Mouse (Mus musculus): ENCODE data around the gene Bckdha. TPM values are rescaled to one million over a fixed set of nuclear protein-coding genes. Genes with fewer than 3 reads are reported as not detected.

Gene Bckdha
- polyA plus RNA-seq, 1 experiment = 81.4 TPM

- DNase-seq (ENCODE audit: low read depth in 1 of 2, low spot score in 2 of 2) = no peak
- Histone ChIP-seq H3K4me3 (ENCODE audit: extremely low read depth, insufficient read depth, insufficient read length) (no peak overlapping the region), H3K36me3 (ENCODE audit: control insufficient read depth, insufficient read depth, low read length) (peaks cover 49% of the 10 kb centered on the region), H3K4me1 (ENCODE audit: control insufficient read depth, insufficient read depth, insufficient read length) (peaks cover 18% of the 10 kb centered on the region; the same call in 1 of the 2 replicates), H3K27ac (ENCODE audit: insufficient read depth, low read length) (no peak overlapping the region), H3K27me3 (ENCODE audit: control insufficient read depth, insufficient read depth, low read length) (no peaks in the 10 kb centered on the region)
- TF ChIP-seq CTCF (IDR thresholded peaks at IDR 0.05; ENCODE audit: extremely low read depth, insufficient read depth, insufficient read length, insufficient replicate concordance) = no peak
- no peak for TF ChIP-seq POLR2A (IDR thresholded peaks at IDR 0.05; ENCODE audit: low read depth, low read length)
- WGBS = 93% methylated on average over 2 of the region's 2 CpGs
Measured at GRCm38 (mm10) chr7:25702350-25702749, 43.6 kb upstream of the Bckdha start.

GRCm38 (mm10) chr7:25700732-25701131 lies 42.0 kb upstream of the Bckdha start:
- Histone ChIP-seq H3K27ac (ENCODE audit: insufficient read depth, low read length) (no peak overlapping the region), H3K4me3 (ENCODE audit: extremely low read depth, insufficient read depth, insufficient read length) (no peak overlapping the region), H3K27me3 (ENCODE audit: control insufficient read depth, insufficient read depth, low read length) (no peaks in the 10 kb centered on the region), H3K4me1 (ENCODE audit: control insufficient read depth, insufficient read depth, insufficient read length) (peaks cover 6% of the 10 kb centered on the region; the same call in 1 of the 2 replicates), H3K36me3 (ENCODE audit: control insufficient read depth, insufficient read depth, low read length) (peaks cover 61% of the 10 kb centered on the region)
- 95% methylated on average over 12 of the region's 12 CpGs for WGBS
- no peak for DNase-seq (ENCODE audit: low read depth in 1 of 2, low spot score in 2 of 2)
- TF ChIP-seq CTCF (IDR thresholded peaks at IDR 0.05; ENCODE audit: extremely low read depth, insufficient read depth, insufficient read length, insufficient replicate concordance) (peak; percentile 48; the same call in 1 of the 2 replicates), POLR2A (IDR thresholded peaks at IDR 0.05; ENCODE audit: low read depth, low read length) (no peak)

GRCm38 (mm10) chr7:25699851-25700250 lies 41.1 kb upstream of the Bckdha start:
- 94% methylated on average over 13 of the region's 13 CpGs for WGBS
- H3K4me1 ChIP-seq (ENCODE audit: control insufficient read depth, insufficient read depth, insufficient read length) = no peaks in the 10 kb centered on the region
- no peaks in the 10 kb centered on the region for H3K27me3 ChIP-seq (ENCODE audit: control insufficient read depth, insufficient read depth, low read length)
- no peak overlapping the region for H3K27ac ChIP-seq (ENCODE audit: insufficient read depth, low read length)
- no peak for DNase-seq (ENCODE audit: low read depth in 1 of 2, low spot score in 2 of 2)
- TF ChIP-seq CTCF (IDR thresholded peaks at IDR 0.05; ENCODE audit: extremely low read depth, insufficient read depth, insufficient read length, insufficient replicate concordance) (no peak), POLR2A (IDR thresholded peaks at IDR 0.05; ENCODE audit: low read depth, low read length) (no peak)
- no peak overlapping the region for H3K4me3 ChIP-seq (ENCODE audit: extremely low read depth, insufficient read depth, insufficient read length)
- H3K36me3 ChIP-seq (ENCODE audit: control insufficient read depth, insufficient read depth, low read length) = peaks cover 62% of the 10 kb centered on the region

- no peak for TF ChIP-seq POLR2A (IDR thresholded peaks at IDR 0.05; ENCODE audit: low read depth, low read length)
- TF ChIP-seq CTCF (IDR thresholded peaks at IDR 0.05; ENCODE audit: extremely low read depth, insufficient read depth, insufficient read length, insufficient replicate concordance) = no peak
- Histone ChIP-seq H3K4me3 (ENCODE audit: extremely low read depth, insufficient read depth, insufficient read length) (no peak overlapping the region), H3K27me3 (ENCODE audit: control insufficient read depth, insufficient read depth, low read length) (no peaks in the 10 kb centered on the region), H3K27ac (ENCODE audit: insufficient read depth, low read length) (no peak overlapping the region), H3K4me1 (ENCODE audit: control insufficient read depth, insufficient read depth, insufficient read length) (peaks cover 11% of the 10 kb centered on the region; the same call in 1 of the 2 replicates), H3K36me3 (ENCODE audit: control insufficient read depth, insufficient read depth, low read length) (peaks cover 56% of the 10 kb centered on the region)
- no peak for DNase-seq (ENCODE audit: low read depth in 1 of 2, low spot score in 2 of 2)
- 90% methylated on average over 8 of the region's 8 CpGs for WGBS
Measured at GRCm38 (mm10) chr7:25694104-25694503, 35.3 kb upstream of the Bckdha start.

- peaks cover 25% of the 10 kb centered on the region for H3K36me3 ChIP-seq (ENCODE audit: control insufficient read depth, insufficient read depth, low read length)
Measured at GRCm38 (mm10) chr7:25690051-25690450, 31.3 kb upstream of the Bckdha start.

GRCm38 (mm10) chr7:25689603-25690021 lies 30.8 kb upstream of the Bckdha start:
- H3K4me1 ChIP-seq (ENCODE audit: control insufficient read depth, insufficient read depth, insufficient read length) = peaks cover 24% of the 10 kb centered on the region
- DNase-seq (ENCODE audit: low read depth in 1 of 2, low spot score in 2 of 2) = peak in 1 of 2 experiments; percentile 61
- peak overlapping the region; percentile 88 for H3K4me3 ChIP-seq (ENCODE audit: extremely low read depth, insufficient read depth, insufficient read length)
- H3K27me3 ChIP-seq (ENCODE audit: control insufficient read depth, insufficient read depth, low read length) = no peaks in the 10 kb centered on the region
- H3K27ac ChIP-seq (ENCODE audit: insufficient read depth, low read length) = peak overlapping the region; percentile 89
- peaks cover 22% of the 10 kb centered on the region for H3K36me3 ChIP-seq (ENCODE audit: control insufficient read depth, insufficient read depth, low read length)
- 1% methylated on average over 12 of the region's 12 CpGs for WGBS
- no peak for TF ChIP-seq CTCF (IDR thresholded peaks at IDR 0.05; ENCODE audit: extremely low read depth, insufficient read depth, insufficient read length, insufficient replicate concordance)
- TF ChIP-seq POLR2A (IDR thresholded peaks at IDR 0.05; ENCODE audit: low read depth, low read length) = no peak

More at GRCm38 (mm10) chr7:25690051-25690450, 31.3 kb upstream of the Bckdha start:
- H3K27ac ChIP-seq (ENCODE audit: insufficient read depth, low read length) = peak overlapping the region; percentile 89
- 42% methylated on average over 5 of the region's 5 CpGs for WGBS
- DNase-seq (ENCODE audit: low read depth in 1 of 2, low spot score in 2 of 2) = no peak
- TF ChIP-seq CTCF (IDR thresholded peaks at IDR 0.05; ENCODE audit: extremely low read depth, insufficient read depth, insufficient read length, insufficient replicate concordance) (no peak), POLR2A (IDR thresholded peaks at IDR 0.05; ENCODE audit: low read depth, low read length) (no peak)
- H3K4me3 ChIP-seq (ENCODE audit: extremely low read depth, insufficient read depth, insufficient read length) = peak overlapping the region; percentile 88
- peaks cover 19% of the 10 kb centered on the region for H3K4me1 ChIP-seq (ENCODE audit: control insufficient read depth, insufficient read depth, insufficient read length)
- H3K27me3 ChIP-seq (ENCODE audit: control insufficient read depth, insufficient read depth, low read length) = no peaks in the 10 kb centered on the region

GRCm38 (mm10) chr7:25688810-25689586 lies 30.2 kb upstream of the Bckdha start:
- Histone ChIP-seq H3K4me3 (ENCODE audit: extremely low read depth, insufficient read depth, insufficient read length) (peak overlapping the region; percentile 88), H3K36me3 (ENCODE audit: control insufficient read depth, insufficient read depth, low read length) (peaks cover 17% of the 10 kb centered on the region), H3K27ac (ENCODE audit: insufficient read depth, low read length) (peak overlapping the region; percentile 89), H3K27me3 (ENCODE audit: control insufficient read depth, insufficient read depth, low read length) (no peaks in the 10 kb centered on the region), H3K4me1 (ENCODE audit: control insufficient read depth, insufficient read depth, insufficient read length) (peaks cover 29% of the 10 kb centered on the region)
- TF ChIP-seq CTCF (IDR thresholded peaks at IDR 0.05; ENCODE audit: extremely low read depth, insufficient read depth, insufficient read length, insufficient replicate concordance) (no peak), POLR2A (IDR thresholded peaks at IDR 0.05; ENCODE audit: low read depth, low read length) (no peak)
- 1% methylated on average over 50 of the region's 52 CpGs for WGBS
- DNase-seq (ENCODE audit: low read depth in 1 of 2, low spot score in 2 of 2) = peak; percentile 73 to 79

Measured in spleen, adult 2 months (tissue).